Mouse (Mus musculus) embryonic facial prominence, embryonic 15.5 days (tissue): ENCODE measurements around the gene Apba3. TPM values are rescaled to one million over a fixed set of nuclear protein-coding genes. Genes with fewer than 3 reads are reported as not detected.

Experiments
- ATAC-seq: fragments of 200-750 bp; cut with Nextera tagmentation; 2 replicates; pipeline ENCODE4 v1.8.0; 2017; ENCODE audit warnings: low read depth, moderate TSS enrichment; ENCODE audit not compliant: insufficient number of reproducible peaks, low FRiP score, low TSS enrichment
- H3K27ac ChIP-seq: fragments of 300-500 bp; sonication (generic); replicated peaks from 2 replicates; pipeline ENCODE4 v1.5.1; 2015; ENCODE audit warnings: mild to moderate bottlenecking, inconsistent platforms
- H3K27me3 ChIP-seq: fragments of 300-500 bp; sonication (generic); 2 replicates; pipeline ENCODE4 v1.6.1; 2015; ENCODE audit warnings: inconsistent platforms
- H3K36me3 ChIP-seq: fragments of 300-500 bp; sonication (generic); 2 replicates; pipeline ENCODE4 v1.6.1; 2015; ENCODE audit warnings: mild to moderate bottlenecking, inconsistent platforms
- H3K4me1 ChIP-seq: fragments of 300-500 bp; sonication (generic); 2 replicates; pipeline ENCODE4 v1.6.1; 2015; ENCODE audit warnings: inconsistent platforms
- H3K4me2 ChIP-seq: fragments of 300-500 bp; sonication (generic); replicated peaks from 2 replicates; pipeline ENCODE4 v1.6.1; 2015; ENCODE audit warnings: mild to moderate bottlenecking, inconsistent platforms
- H3K4me3 ChIP-seq: fragments of 300-500 bp; sonication (generic); replicated peaks from 2 replicates; pipeline ENCODE4 v1.5.1; 2015; ENCODE audit warnings: mild to moderate bottlenecking, inconsistent platforms
- H3K9ac ChIP-seq: fragments of 300-500 bp; sonication (generic); 2 replicates; pipeline ENCODE4 v1.6.1; 2015; ENCODE audit warnings: inconsistent platforms
- H3K9me3 ChIP-seq: fragments of 300-500 bp; sonication (generic); replicated peaks from 2 replicates; pipeline ENCODE4 v1.6.1; 2016; ENCODE audit warnings: inconsistent platforms
- WGBS: fragments of 180-500 bp; shearing (Covaris S2); methylation state at CpG from one replicate; pipeline ENCODE4 v1.1.7; 2015; 5-methylcytosine and 5-hydroxymethylcytosine counted together
- polyA plus RNA-seq: library from polyadenylated mRNA; unstranded; fragments of >200 nt; fragmentation: Nextera tagmentation; extraction: Ambion mirVana; gene quantifications from 2 replicates; pipeline ENCODE4 v1.2.1, GENCODE M21; 2015

The Apba3 gene
- polyA plus RNA-seq, 1 experiment from 2014 or later, result 77.4 TPM

GRCm38 (mm10) chr10:81302288-81302687 is 35.5 kb downstream of the Apba3 start:
- peaks cover 33% of the 10 kb centered on the region for H3K4me1 ChIP-seq
- H3K36me3 ChIP-seq, result peaks cover 18% of the 10 kb centered on the region
- H3K4me3 ChIP-seq, result no peak overlapping the region
- ATAC-seq, result no peak
- H3K27me3 ChIP-seq, result no peaks in the 10 kb centered on the region
- whole genome bisulfite sequencing, result 62% methylated on average over 4 of the region's 4 CpGs
- no peak overlapping the region for H3K9ac ChIP-seq
- H3K27ac ChIP-seq, result 0 out of 2 replicates have a peak overlapping the region, but pooled peaks have one; percentile 3
- no peaks in the 10 kb centered on the region for H3K9me3 ChIP-seq
- no peak overlapping the region for H3K4me2 ChIP-seq

- H3K9ac ChIP-seq, result no peak overlapping the region
- no peak overlapping the region for H3K4me3 ChIP-seq
- H3K9me3 ChIP-seq, result no peaks in the 10 kb centered on the region
- H3K36me3 ChIP-seq, result peaks cover 23% of the 10 kb centered on the region
- 41% methylated on average over 14 of the region's 14 CpGs for WGBS
- no peak for ATAC-seq
- H3K4me2 ChIP-seq, result no peak overlapping the region; the same call in 1 of the 2 replicates
- H3K27ac ChIP-seq, result 0 out of 2 replicates have a peak overlapping the region, but pooled peaks have one; percentile 3
- peaks cover 30% of the 10 kb centered on the region for H3K4me1 ChIP-seq
- H3K27me3 ChIP-seq, result no peaks in the 10 kb centered on the region
Measured at GRCm38 (mm10) chr10:81302781-81303218, 36.0 kb downstream of the Apba3 start.

- Histone ChIP-seq H3K36me3 (peaks cover 28% of the 10 kb centered on the region), H3K9me3 (no peaks in the 10 kb centered on the region), H3K4me1 (peaks cover 29% of the 10 kb centered on the region), H3K9ac (no peak overlapping the region), H3K27me3 (no peaks in the 10 kb centered on the region), H3K4me2 (no peak overlapping the region; the same call in 1 of the 2 replicates), H3K27ac (0 out of 2 replicates have a peak overlapping the region, but pooled peaks have one; percentile 3), H3K4me3 (no peak overlapping the region)
- 70% methylated on average over 10 of the region's 10 CpGs for WGBS
- ATAC-seq, result no peak
Measured at GRCm38 (mm10) chr10:81303258-81303657, 36.5 kb downstream of the Apba3 start.

- 67% methylated on average over 7 of the region's 7 CpGs for WGBS
- H3K4me3 ChIP-seq, result no peak overlapping the region
- 0 out of 2 replicates have a peak overlapping the region, but pooled peaks have one; percentile 3 for H3K27ac ChIP-seq
- H3K4me1 ChIP-seq, result peaks cover 27% of the 10 kb centered on the region
- H3K9me3 ChIP-seq, result no peaks in the 10 kb centered on the region
- no peaks in the 10 kb centered on the region for H3K27me3 ChIP-seq
- ATAC-seq, result no peak
- no peak overlapping the region for H3K9ac ChIP-seq
- H3K4me2 ChIP-seq, result no peak overlapping the region
- H3K36me3 ChIP-seq, result peaks cover 32% of the 10 kb centered on the region
Measured at GRCm38 (mm10) chr10:81303761-81304160, 37.0 kb downstream of the Apba3 start.

- H3K9ac ChIP-seq, result no peak overlapping the region
- no peaks in the 10 kb centered on the region for H3K9me3 ChIP-seq
- H3K4me3 ChIP-seq, result no peak overlapping the region
- WGBS, result 29% methylated on average over 7 of the region's 9 CpGs
- ATAC-seq, result no peak
- no peak overlapping the region for H3K27ac ChIP-seq
- no peak overlapping the region for H3K4me2 ChIP-seq
- H3K36me3 ChIP-seq, result peaks cover 42% of the 10 kb centered on the region
- H3K27me3 ChIP-seq, result no peaks in the 10 kb centered on the region
- peaks cover 24% of the 10 kb centered on the region for H3K4me1 ChIP-seq
Measured at GRCm38 (mm10) chr10:81304597-81305238, 38.0 kb downstream of the Apba3 start.

- H3K36me3 ChIP-seq, result peaks cover 51% of the 10 kb centered on the region
- H3K27me3 ChIP-seq, result no peaks in the 10 kb centered on the region
- 94% methylated on average over 14 of the region's 14 CpGs for whole genome bisulfite sequencing
- no peak overlapping the region for H3K4me2 ChIP-seq
- no peak overlapping the region for H3K4me3 ChIP-seq
- no peak for ATAC-seq
- H3K4me1 ChIP-seq, result peaks cover 24% of the 10 kb centered on the region
- no peak overlapping the region for H3K9ac ChIP-seq
- no peak overlapping the region for H3K27ac ChIP-seq
- no peaks in the 10 kb centered on the region for H3K9me3 ChIP-seq
Measured at GRCm38 (mm10) chr10:81305663-81306062, 38.9 kb downstream of the Apba3 start.

GRCm38 (mm10) chr10:81306173-81306668 is 39.5 kb downstream of the Apba3 start:
- 88% methylated on average over 12 of the region's 12 CpGs for WGBS
- no peak overlapping the region for H3K27ac ChIP-seq
- H3K9ac ChIP-seq, result no peak overlapping the region
- H3K9me3 ChIP-seq, result no peaks in the 10 kb centered on the region
- peaks cover 57% of the 10 kb centered on the region for H3K36me3 ChIP-seq
- no peak overlapping the region for H3K4me3 ChIP-seq
- H3K27me3 ChIP-seq, result no peaks in the 10 kb centered on the region
- peaks cover 21% of the 10 kb centered on the region for H3K4me1 ChIP-seq
- H3K4me2 ChIP-seq, result no peak overlapping the region
- no peak for ATAC-seq

GRCm38 (mm10) chr10:81306837-81307682 is 40.3 kb downstream of the Apba3 start:
- ATAC-seq, result no peak
- Histone ChIP-seq H3K36me3 (peaks cover 65% of the 10 kb centered on the region), H3K4me3 (no peak overlapping the region), H3K27ac (no peak overlapping the region), H3K4me2 (no peak overlapping the region), H3K27me3 (no peaks in the 10 kb centered on the region), H3K9ac (no peak overlapping the region), H3K4me1 (peaks cover 16% of the 10 kb centered on the region), H3K9me3 (no peaks in the 10 kb centered on the region)
- 90% methylated on average over 21 of the region's 21 CpGs for WGBS

- no peak overlapping the region for H3K4me2 ChIP-seq
- ATAC-seq, result no peak
- no peak overlapping the region for H3K4me3 ChIP-seq
- H3K27ac ChIP-seq, result no peak overlapping the region
- H3K9me3 ChIP-seq, result no peaks in the 10 kb centered on the region
- peaks cover 90% of the 10 kb centered on the region for H3K36me3 ChIP-seq
- H3K27me3 ChIP-seq, result no peaks in the 10 kb centered on the region
- H3K9ac ChIP-seq, result no peak overlapping the region
- 88% methylated on average over 5 of the region's 5 CpGs for WGBS
- no peaks in the 10 kb centered on the region for H3K4me1 ChIP-seq
Measured at GRCm38 (mm10) chr10:81309571-81309970, 42.8 kb downstream of the Apba3 start.

GRCm38 (mm10) chr10:81313581-81313980 is 46.8 kb downstream of the Apba3 start:
- H3K9ac ChIP-seq, result no peak overlapping the region
- no peak overlapping the region for H3K4me3 ChIP-seq
- no peak overlapping the region for H3K27ac ChIP-seq
- no peaks in the 10 kb centered on the region for H3K27me3 ChIP-seq
- peaks cover 85% of the 10 kb centered on the region for H3K36me3 ChIP-seq
- H3K9me3 ChIP-seq, result no peaks in the 10 kb centered on the region
- WGBS, result 92% methylated on average over 13 of the region's 13 CpGs
- ATAC-seq, result no peak
- H3K4me2 ChIP-seq, result no peak overlapping the region
- peaks cover 25% of the 10 kb centered on the region for H3K4me1 ChIP-seq

GRCm38 (mm10) chr10:81314201-81314600 is 47.4 kb downstream of the Apba3 start:
- H3K27me3 ChIP-seq, result no peaks in the 10 kb centered on the region
- 77% methylated on average over 7 of the region's 7 CpGs for WGBS
- H3K36me3 ChIP-seq, result peaks cover 81% of the 10 kb centered on the region
- ATAC-seq, result no peak
- no peak overlapping the region for H3K9ac ChIP-seq
- H3K4me2 ChIP-seq, result no peak overlapping the region
- H3K4me1 ChIP-seq, result peaks cover 31% of the 10 kb centered on the region
- no peaks in the 10 kb centered on the region for H3K9me3 ChIP-seq
- no peak overlapping the region for H3K4me3 ChIP-seq
- no peak overlapping the region for H3K27ac ChIP-seq
